Comparison of ENCODE assay signal across 8 mouse cellular contexts in genomic region chr9:103230151-103230951, GRCm38 (mm10). TPM values are rescaled to one million over a fixed set of nuclear protein-coding genes. Genes with fewer than 3 reads are reported as not detected.
DNase-seq lines count a peak whose midpoint lies in the region; ATAC-seq and TF ChIP-seq lines count a peak whose summit lies in the region.

TSS of gene Gm20425 (minus strand) at chr9:103230307.
TSS of gene Trf (minus strand) at chr9:103230444.

- no peaks in the 10 kb centered on the region for H3K36me3 ChIP-seq in heart, postnatal 0 days (replicated peaks; ENCODE audit: control insufficient read depth, insufficient read depth, low read length)
- peaks cover 13% of the 10 kb centered on the region; the same call in 1 of the 2 replicates for H3K36me3 ChIP-seq in liver, embryonic 12.5 days
- no peaks in the 10 kb centered on the region for H3K36me3 ChIP-seq in testis, adult 2 months (ENCODE audit: control insufficient read depth, insufficient read depth, low read length)

- no peak for TF ChIP-seq EP300 in heart, postnatal 0 days (IDR thresholded peaks at IDR 0.05; ENCODE audit: low read depth)

- peak within 1 kb of the TSS; percentile 54 for H3K4me2 ChIP-seq in heart, postnatal 0 days (ENCODE audit: low read depth, low read length)
- peak within 1 kb of the TSS; percentile 40 for H3K4me2 ChIP-seq in liver, embryonic 12.5 days

- no peaks in the 10 kb centered on the region for H3K9me3 ChIP-seq in heart, postnatal 0 days (replicated peaks; ENCODE audit: control insufficient read depth, low read length)
- H3K9me3 ChIP-seq in liver, embryonic 12.5 days (replicated peaks), result no peaks in the 10 kb centered on the region

- H3K27ac ChIP-seq in heart, postnatal 0 days (ENCODE audit: low read depth), result peak within 1 kb of the TSS; percentile 39; the same call in 1 of the 2 replicates
- H3K27ac ChIP-seq in liver, embryonic 12.5 days, result peak within 1 kb of the TSS; percentile 64
- H3K27ac ChIP-seq in testis, adult 2 months (ENCODE audit: control insufficient read depth, insufficient read depth, low read depth, low read length), result peak within 1 kb of the TSS; percentile 41

- TF ChIP-seq POLR2A in testis, adult 2 months (IDR thresholded peaks at IDR 0.05; ENCODE audit: control insufficient read depth, low read depth, low read length), result no peak

- H3K9ac ChIP-seq in heart, postnatal 0 days (replicated peaks; ENCODE audit: low read depth, low read length), result 0 out of 2 replicates have a peak within 1 kb of the TSS, but pooled peaks have one; percentile 2
- H3K9ac ChIP-seq in liver, embryonic 12.5 days, result peak within 1 kb of the TSS; percentile 44

- H3K27me3 ChIP-seq in heart, postnatal 0 days (ENCODE audit: control insufficient read depth, insufficient read depth, low read length), result no peaks in the 10 kb centered on the region; the same call in 1 of the 2 replicates
- H3K27me3 ChIP-seq in liver, embryonic 12.5 days (replicated peaks), result peaks cover 10% of the 10 kb centered on the region; the same call in 1 of the 2 replicates
- no peaks in the 10 kb centered on the region for H3K27me3 ChIP-seq in testis, adult 2 months (ENCODE audit: control insufficient read depth, insufficient read depth, low read length)

- 26% methylated on average over 29 of the region's 29 CpGs for WGBS in heart, postnatal 0 days
- WGBS in liver, embryonic 12.5 days (ENCODE audit: insufficient replicate concordance), result 12% methylated on average over 24 of the region's 29 CpGs

- H3K4me3 ChIP-seq in heart, postnatal 0 days (ENCODE audit: low read depth, low read length), result peak within 1 kb of the TSS; percentile 27; the same call in 1 of the 2 replicates
- peak within 1 kb of the TSS; percentile 40 for H3K4me3 ChIP-seq in liver, embryonic 12.5 days
- H3K4me3 ChIP-seq in testis, adult 2 months (ENCODE audit: control insufficient read depth, low read depth, low read length), result peak within 1 kb of the TSS; percentile 21; the same call in 1 of the 2 replicates

- no peak for TF ChIP-seq CTCF in heart, postnatal 0 days (IDR thresholded peaks at IDR 0.05; ENCODE audit: low read depth)
- TF ChIP-seq CTCF in testis, adult 2 months (IDR thresholded peaks at IDR 0.05; ENCODE audit: control insufficient read depth, insufficient read depth, insufficient replicate concordance, low read depth, low read length), result no peak

- no peaks in the 10 kb centered on the region for H3K4me1 ChIP-seq in heart, postnatal 0 days (ENCODE audit: control insufficient read depth, insufficient read depth)
- peaks cover 25% of the 10 kb centered on the region for H3K4me1 ChIP-seq in liver, embryonic 12.5 days
- peaks cover 5% of the 10 kb centered on the region for H3K4me1 ChIP-seq in testis, adult 2 months (ENCODE audit: control insufficient read depth, insufficient read depth, low read length)

- ATAC-seq in heart, postnatal 0 days (ENCODE audit: insufficient read depth, low read depth), result peak; percentile 71
- peak; percentile 65 for ATAC-seq in liver, embryonic 12.5 days

- DNase-seq in urinary bladder, adult 18-20 months (ENCODE audit: low spot score in 2 of 2), result peak; percentile 65 to 75
- no peak for DNase-seq in urinary bladder, postnatal 10 days (ENCODE audit: low spot score)
- peak; percentile 60 for DNase-seq in fibroblast of lung, adult 2 months (ENCODE audit: low read depth)
- peak; percentile 56 for DNase-seq in heart, postnatal 0 days (ENCODE audit: low spot score)
- DNase-seq in kidney, postnatal 25 days, result peak; percentile 61 to 75
- peak; percentile 16 to 57 for DNase-seq in monocyte, adult 2 months (ENCODE audit: low read depth in 1 of 2, low spot score in 2 of 2)

RNA-seq across cellular contexts. Expression of gene Gm20425, which starts in this region (rescaled TPM):
- total RNA-seq in heart, postnatal 0 days (2014; rRNA removed; ENCODE audit: low replicate concordance), result 3.0 TPM in 1 of 2 replicates, not detected in the other
- polyA plus RNA-seq in heart, postnatal 0 days (2015; fragmentation: Nextera tagmentation; extraction: Ambion mirVana), result 3.9 and 4.2 TPM in 2 replicates
- polyA plus RNA-seq in liver, embryonic 12.5 days (2016; fragmentation: Nextera tagmentation; extraction: Ambion mirVana), result 4.9 and 5.2 TPM in 2 replicates
- polyA plus RNA-seq in testis, adult 2 months (2012; rRNA removed), result 2.8 and 4.7 TPM in 2 replicates

RNA-seq across cellular contexts. Expression of gene Trf, which starts in this region (rescaled TPM):
- total RNA-seq in heart, postnatal 0 days (2014; rRNA removed; ENCODE audit: low replicate concordance), result 38.5 and 110 TPM in 2 replicates
- 27.9 and 39.0 TPM in 2 replicates for polyA plus RNA-seq in heart, postnatal 0 days (2015; fragmentation: Nextera tagmentation; extraction: Ambion mirVana)
- polyA plus RNA-seq in liver, embryonic 12.5 days (2016; fragmentation: Nextera tagmentation; extraction: Ambion mirVana), result 2,820 and 2,901 TPM in 2 replicates
- polyA plus RNA-seq in testis, adult 2 months (2012; rRNA removed), result 14.8 and 24.0 TPM in 2 replicates

Comparison
In these comparisons a context has a peak if more than half of its experiments do, and no peak if none do; other contexts are left out.
1. RNA of gene Trf (polyA plus RNA-seq): 2,820 to 2,901 TPM in liver, embryonic 12.5 days; 27.9 to 39.0 TPM in heart, postnatal 0 days and 14.8 to 24.0 TPM in testis, adult 2 months; every median in the first group is over 10 times any median in the second.
2. Peak in every context shown above with its lines, with median percentiles within 50 percentile points of each other: H3K27ac ChIP-seq and H3K4me3 ChIP-seq.